Mouse (Mus musculus) midbrain, embryonic 12.5 days (tissue): ENCODE results near the gene Islr. TPM values are rescaled to one million over a fixed set of nuclear protein-coding genes. Genes with fewer than 3 reads are reported as not detected.

Experiments used
- ATAC-seq: fragments of 200-750 bp; cut with Nextera tagmentation; 2 replicates; pipeline ENCODE4 v1.8.0; 2017; ENCODE audit warnings: low read depth, moderate TSS enrichment, moderate library complexity; ENCODE audit not compliant: low FRiP score
- H3K27ac ChIP-seq: fragments of 300-500 bp; sonication (generic); replicated peaks from 2 replicates; pipeline ENCODE4 v1.5.1; 2016; ENCODE audit warnings: mild to moderate bottlenecking
- H3K27me3 ChIP-seq: fragments of 300-500 bp; sonication (generic); 2 replicates; pipeline ENCODE4 v1.6.1; 2016; ENCODE audit warnings: mild to moderate bottlenecking
- H3K36me3 ChIP-seq: fragments of 300-500 bp; sonication (generic); 2 replicates; pipeline ENCODE4 v1.6.1; 2016
- H3K4me1 ChIP-seq: fragments of 300-500 bp; sonication (generic); 2 replicates; pipeline ENCODE4 v1.6.1; 2016
- H3K4me2 ChIP-seq: fragments of 300-500 bp; sonication (generic); replicated peaks from 2 replicates; pipeline ENCODE4 v1.6.1; 2016; ENCODE audit warnings: mild to moderate bottlenecking, moderate library complexity
- H3K4me3 ChIP-seq: fragments of 300-500 bp; sonication (generic); 2 replicates; pipeline ENCODE4 v1.5.1; 2016; ENCODE audit warnings: mild to moderate bottlenecking
- H3K9ac ChIP-seq: fragments of 300-500 bp; sonication (generic); replicated peaks from 2 replicates; pipeline ENCODE4 v1.6.1; 2016; ENCODE audit warnings: mild to moderate bottlenecking, moderate library complexity
- H3K9me3 ChIP-seq: fragments of 300-500 bp; sonication (generic); 2 replicates; pipeline ENCODE4 v1.6.1; 2016; ENCODE audit warnings: mild to moderate bottlenecking
- WGBS: fragments of 180-500 bp; shearing (Covaris S2); methylation state at CpG from one replicate; pipeline ENCODE4 v1.1.7; 2016; 5-methylcytosine and 5-hydroxymethylcytosine counted together
- microRNA-seq: library from miRNA; unstranded; fragments of <30 nt; microRNA quantifications from one replicate; pipeline ENCODE4, GENCODE M21; 2017
- polyA plus RNA-seq: library from polyadenylated mRNA; unstranded; fragments of >200 nt; fragmentation: Nextera tagmentation; extraction: Ambion mirVana; gene quantifications from 2 replicates; pipeline ENCODE4 v1.2.1, GENCODE M21; 2016

Gene Islr
- polyA plus RNA-seq, 1 experiment from 2014 or later: 42.6 TPM

DNA sequence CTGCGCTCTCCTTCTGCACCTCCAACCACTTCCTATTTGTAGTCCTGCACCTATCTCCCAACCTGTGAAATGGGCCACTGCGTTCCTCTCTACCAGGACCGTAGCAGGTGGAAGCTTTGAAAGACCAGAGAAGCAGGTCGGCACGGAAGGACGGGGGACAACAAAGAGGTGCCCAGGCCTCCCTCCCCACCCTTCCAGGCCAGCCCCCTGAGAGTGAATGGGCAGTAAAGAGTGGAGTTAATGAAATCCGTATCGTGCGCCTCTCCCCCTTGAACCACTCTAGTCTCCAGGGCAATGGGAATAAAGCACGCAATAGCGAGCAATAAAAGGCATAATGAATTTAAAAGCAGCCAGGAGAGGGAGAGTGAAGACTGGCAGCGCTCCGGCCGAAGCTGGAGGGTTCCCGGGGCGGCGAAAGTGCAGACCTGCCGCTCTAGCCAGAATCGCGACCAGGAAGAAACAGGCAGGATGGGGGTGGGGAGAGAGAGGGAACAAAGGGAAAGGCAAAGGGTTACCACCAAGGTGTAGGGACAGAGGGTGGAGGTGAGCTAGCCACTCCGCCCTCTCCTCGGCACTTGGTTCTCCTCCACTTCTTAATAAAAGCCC is 90.7 kb downstream of the Islr start:
- H3K4me3 ChIP-seq: peak overlapping the region; percentile 28
- peak; percentile 50 for ATAC-seq
- H3K27ac ChIP-seq: peak overlapping the region; percentile 95
- H3K36me3 ChIP-seq: no peaks in the 10 kb centered on the region
- H3K4me2 ChIP-seq: peak overlapping the region; percentile 51
- WGBS: under 1% methylated on average over 22 of the region's 22 CpGs
- no peaks in the 10 kb centered on the region for H3K9me3 ChIP-seq
- H3K9ac ChIP-seq: peak overlapping the region; percentile 53
- H3K4me1 ChIP-seq: peaks cover 69% of the 10 kb centered on the region
- peaks cover 69% of the 10 kb centered on the region for H3K27me3 ChIP-seq

DNA sequence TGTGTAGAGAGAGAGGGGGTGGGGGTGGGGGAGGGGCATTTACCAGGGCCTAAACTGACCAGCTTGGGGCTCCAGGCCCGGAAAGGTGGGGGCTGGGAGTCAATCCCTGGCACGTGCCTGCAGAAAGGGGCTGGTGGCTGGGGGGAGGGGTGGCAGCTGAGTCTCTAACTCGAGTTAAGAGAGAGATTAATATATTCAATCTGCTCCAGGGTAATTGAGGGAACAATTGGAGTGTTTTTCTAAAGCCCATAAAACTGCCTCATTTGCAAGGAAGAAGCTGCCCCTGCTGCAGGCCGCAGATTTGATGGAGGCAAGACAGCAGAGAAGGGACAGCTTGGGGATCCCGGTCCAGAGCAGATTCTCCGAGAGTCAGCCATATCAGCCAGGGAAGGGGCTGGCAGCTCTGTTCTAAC is 91.2 kb downstream of the Islr start:
- WGBS: 0% methylated on average over 6 of the region's 6 CpGs

DNA sequence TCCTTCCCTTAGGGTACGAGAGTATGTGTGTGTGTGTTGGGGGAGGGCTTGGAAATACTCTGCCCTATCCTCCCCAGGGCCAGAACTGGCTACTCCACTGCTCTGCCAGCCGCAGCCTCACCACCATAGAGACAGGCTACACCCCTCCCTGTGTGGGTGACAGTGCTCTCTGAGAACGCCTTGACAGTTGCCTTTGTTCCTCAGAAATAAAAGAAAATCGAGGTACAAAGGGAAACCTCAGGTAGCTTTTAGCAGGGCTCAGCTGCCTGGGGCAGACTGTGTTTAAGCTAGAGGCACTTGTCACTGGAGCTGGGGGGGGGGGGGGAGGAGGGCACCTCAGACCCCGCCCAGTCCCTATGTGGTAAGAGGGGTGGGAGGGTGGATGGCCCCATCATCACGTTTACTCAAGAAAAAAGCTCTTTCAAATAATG is 91.8 kb downstream of the Islr start:
- H3K36me3 ChIP-seq: no peaks in the 10 kb centered on the region
- H3K27ac ChIP-seq: peak overlapping the region; percentile 95
- peaks cover 77% of the 10 kb centered on the region for H3K4me1 ChIP-seq
- H3K9ac ChIP-seq: 0 out of 2 replicates have a peak overlapping the region, but pooled peaks have one; percentile 15
- peaks cover 59% of the 10 kb centered on the region for H3K27me3 ChIP-seq
- WGBS: 5% methylated on average over 6 of the region's 6 CpGs
- no peaks in the 10 kb centered on the region for H3K9me3 ChIP-seq
- peak overlapping the region; percentile 51 for H3K4me2 ChIP-seq
- H3K4me3 ChIP-seq: peak overlapping the region; percentile 12; the same call in 1 of the 2 replicates
- peak; percentile 74 for ATAC-seq

More for the DNA sequence above, 91.2 kb downstream of the Islr start:
- Histone ChIP-seq H3K4me2 (peak overlapping the region; percentile 51), H3K9ac (peak overlapping the region; percentile 53; the same call in 1 of the 2 replicates), H3K4me3 (peak overlapping the region; percentile 28), H3K36me3 (no peaks in the 10 kb centered on the region), H3K27me3 (peaks cover 64% of the 10 kb centered on the region), H3K4me1 (peaks cover 72% of the 10 kb centered on the region), H3K27ac (peak overlapping the region; percentile 95), H3K9me3 (no peaks in the 10 kb centered on the region)
- ATAC-seq: peak; percentile 78

DNA sequence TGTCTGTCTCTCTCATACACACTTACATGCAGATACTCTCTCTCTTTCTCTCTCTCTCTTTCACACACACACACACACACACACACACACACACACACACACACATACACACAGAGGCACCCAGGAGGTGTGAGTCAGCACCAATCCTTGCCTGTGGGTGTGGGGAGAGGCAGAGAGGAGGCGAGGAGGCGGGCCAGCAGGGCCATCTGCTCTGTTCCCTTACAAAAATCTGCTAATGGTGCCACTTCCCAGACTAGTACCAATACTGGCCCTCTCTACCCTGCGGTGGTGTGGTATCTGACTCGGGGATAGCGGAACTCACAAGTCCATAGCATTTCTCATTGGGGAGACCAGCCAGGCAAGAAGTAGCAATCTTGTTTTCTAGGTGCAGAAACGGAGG is 92.7 kb downstream of the Islr start:
- H3K4me1 ChIP-seq: peaks cover 71% of the 10 kb centered on the region
- H3K27ac ChIP-seq: peak overlapping the region; percentile 95
- H3K9me3 ChIP-seq: no peaks in the 10 kb centered on the region
- no peak overlapping the region for H3K9ac ChIP-seq
- H3K27me3 ChIP-seq: peaks cover 57% of the 10 kb centered on the region
- ATAC-seq: no peak; the same call in 1 of the 2 replicates
- no peaks in the 10 kb centered on the region for H3K36me3 ChIP-seq
- H3K4me2 ChIP-seq: no peak overlapping the region
- H3K4me3 ChIP-seq: no peak overlapping the region
- 47% methylated on average over 6 of the region's 6 CpGs for whole genome bisulfite sequencing

DNA sequence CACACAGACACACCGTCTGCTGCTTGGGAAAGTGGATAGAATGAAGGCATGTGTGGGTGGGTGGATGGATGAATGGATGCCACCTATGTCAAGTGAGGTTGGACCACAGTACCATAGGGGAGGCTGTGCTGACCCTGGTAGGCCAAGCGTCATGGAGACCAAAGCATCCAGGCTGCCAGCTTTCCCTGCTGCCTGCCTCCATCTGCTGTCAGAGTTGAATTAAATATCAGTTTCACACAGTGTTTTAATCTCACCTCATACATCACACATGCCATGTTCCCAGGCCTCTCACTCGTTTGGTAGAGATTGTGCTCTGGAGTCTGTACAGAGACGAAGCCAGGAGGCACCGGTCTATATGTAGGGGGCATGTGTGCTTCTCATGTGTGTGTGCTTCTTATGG is 93.3 kb downstream of the Islr start:
- Histone ChIP-seq H3K9me3 (no peaks in the 10 kb centered on the region), H3K27me3 (peaks cover 52% of the 10 kb centered on the region), H3K4me2 (no peak overlapping the region), H3K4me3 (no peak overlapping the region), H3K4me1 (peaks cover 69% of the 10 kb centered on the region), H3K36me3 (no peaks in the 10 kb centered on the region), H3K9ac (no peak overlapping the region), H3K27ac (peak overlapping the region; percentile 95)
- 78% methylated on average over 5 of the region's 5 CpGs for whole genome bisulfite sequencing
- no peak for ATAC-seq

DNA sequence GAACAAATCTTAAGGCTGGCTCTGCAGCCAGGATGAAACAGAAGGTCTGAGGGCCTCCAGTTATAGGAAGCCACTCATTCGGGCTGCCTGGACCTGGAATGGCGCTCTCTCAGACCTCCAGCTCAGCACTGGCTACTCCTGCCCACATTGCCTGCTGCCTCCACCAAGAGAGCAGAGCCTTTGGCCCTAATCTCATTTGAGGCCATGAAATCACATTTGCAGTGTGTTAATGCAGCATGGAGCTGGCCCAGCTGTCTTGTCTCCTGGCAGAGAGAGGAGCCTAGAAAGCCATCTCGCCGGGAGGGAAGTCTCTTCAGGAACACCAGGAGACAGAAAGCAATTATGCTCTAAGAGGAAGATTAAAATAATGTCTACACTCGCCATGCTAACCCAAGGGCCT is 96.6 kb downstream of the Islr start:
- no peaks in the 10 kb centered on the region for H3K9me3 ChIP-seq
- H3K27ac ChIP-seq: peak overlapping the region; percentile 73
- peaks cover 53% of the 10 kb centered on the region for H3K27me3 ChIP-seq
- no peak overlapping the region for H3K4me3 ChIP-seq
- no peak for ATAC-seq
- 38% methylated on average over 5 of the region's 5 CpGs for WGBS
- no peaks in the 10 kb centered on the region for H3K36me3 ChIP-seq
- H3K4me1 ChIP-seq: peaks cover 54% of the 10 kb centered on the region
- H3K4me2 ChIP-seq: no peak overlapping the region
- H3K9ac ChIP-seq: no peak overlapping the region

Small RNA genes lying within 50 kb of the gene (microRNA-seq; reads per million reads assigned to microRNA genes)
- not detected for gene Mir6385

Other genes starting within 250 kb of the Islr start
- gene Cyp11a1, start 197.9 kb downstream of the Islr start, polyA plus RNA-seq: 0.42 TPM in 1 of 2 replicates, not detected in the other
- gene Stra6, start 140.5 kb downstream of the Islr start, polyA plus RNA-seq: 8.6 and 9.1 TPM in 2 replicates
- 0.64 and 1.0 TPM in 2 replicates for gene Ccdc33, start 85.5 kb downstream of the Islr start, polyA plus RNA-seq
- 27.0 and 27.8 TPM in 2 replicates for gene Islr2, start within 50 bp of the Islr start, polyA plus RNA-seq
- gene Pml, start 45.5 kb upstream of the Islr start, polyA plus RNA-seq: 9.7 and 9.8 TPM in 2 replicates
- 64.1 and 65.2 TPM in 2 replicates for gene Stoml1, start 48.9 kb upstream of the Islr start, polyA plus RNA-seq
- gene Loxl1, start 108.9 kb upstream of the Islr start, polyA plus RNA-seq: 13.4 and 20.1 TPM in 2 replicates
- not detected in 2 replicates for gene Tbc1d21, start 166.1 kb upstream of the Islr start, polyA plus RNA-seq